Mouse (Mus musculus): ENCODE results near the gene Jph2. TPM values are rescaled to one million over a fixed set of nuclear protein-coding genes. Genes with fewer than 3 reads are reported as not detected.
A peak's percentile ranks its signal among the peaks of the same experiment; 100 is the strongest.

The Jph2 gene
- 1.5 TPM in 2 replicates for polyA plus RNA-seq (2016; fragmentation: Nextera tagmentation; extraction: Ambion mirVana)

- no peak within 1 kb of the TSS for H3K27ac ChIP-seq
- 4% methylated on average over 10 of the region's 10 CpGs for WGBS
These were observed at the start of gene Jph2 for GRCm38 (mm10) chr2:163397905-163398304. Gene Jph2, minus strand, starts transcription at chr2:163397993.

GRCm38 (mm10) chr2:163447375-163447774 is 49.6 kb upstream of the Jph2 start:
- no peak for ATAC-seq (ENCODE audit: insufficient number of reproducible peaks, insufficient read depth, low FRiP score, low TSS enrichment)
- no peak overlapping the region for H3K4me2 ChIP-seq (replicated peaks)
- no peak overlapping the region for H3K27ac ChIP-seq
- 83% methylated on average over 12 of the region's 12 CpGs for WGBS
- H3K9ac ChIP-seq = no peak overlapping the region
- H3K36me3 ChIP-seq = no peaks in the 10 kb centered on the region
- H3K4me3 ChIP-seq = no peak overlapping the region
- H3K4me1 ChIP-seq = no peaks in the 10 kb centered on the region
- no peaks in the 10 kb centered on the region for H3K27me3 ChIP-seq
- no peaks in the 10 kb centered on the region for H3K9me3 ChIP-seq

More at GRCm38 (mm10) chr2:163397905-163398304, at the start of gene Jph2:
- Histone ChIP-seq H3K36me3 (no peaks in the 10 kb centered on the region), H3K4me2 (replicated peaks) (peak within 1 kb of the TSS; percentile 36), H3K9ac (peak within 1 kb of the TSS; percentile 34), H3K27me3 (no peaks in the 10 kb centered on the region), H3K4me3 (peak within 1 kb of the TSS; percentile 9), H3K4me1 (peaks cover 14% of the 10 kb centered on the region), H3K9me3 (no peaks in the 10 kb centered on the region)
- peak; percentile 47; the same call in 1 of the 2 replicates for ATAC-seq (ENCODE audit: insufficient number of reproducible peaks, insufficient read depth, low FRiP score, low TSS enrichment)

GRCm38 (mm10) chr2:163444017-163444416 is 46.2 kb upstream of the Jph2 start:
- no peak overlapping the region for H3K27ac ChIP-seq
- 69% methylated on average over 7 of the region's 7 CpGs for WGBS
- ATAC-seq (ENCODE audit: insufficient number of reproducible peaks, insufficient read depth, low FRiP score, low TSS enrichment) = no peak
- H3K4me3 ChIP-seq = no peak overlapping the region
- no peak overlapping the region for H3K9ac ChIP-seq
- H3K27me3 ChIP-seq = peaks cover 6% of the 10 kb centered on the region
- no peaks in the 10 kb centered on the region for H3K4me1 ChIP-seq
- no peak overlapping the region for H3K4me2 ChIP-seq (replicated peaks)
- no peaks in the 10 kb centered on the region for H3K9me3 ChIP-seq
- no peaks in the 10 kb centered on the region for H3K36me3 ChIP-seq

GRCm38 (mm10) chr2:163443543-163443942 is 45.8 kb upstream of the Jph2 start:
- no peak for ATAC-seq (ENCODE audit: insufficient number of reproducible peaks, insufficient read depth, low FRiP score, low TSS enrichment)
- no peak overlapping the region for H3K4me2 ChIP-seq (replicated peaks)
- H3K9ac ChIP-seq = no peak overlapping the region
- no peaks in the 10 kb centered on the region for H3K36me3 ChIP-seq
- peaks cover 10% of the 10 kb centered on the region for H3K27me3 ChIP-seq
- peaks cover 1% of the 10 kb centered on the region; the same call in 1 of the 2 replicates for H3K4me1 ChIP-seq
- H3K4me3 ChIP-seq = no peak overlapping the region
- 70% methylated on average over 6 of the region's 6 CpGs for WGBS
- H3K9me3 ChIP-seq = no peaks in the 10 kb centered on the region
- H3K27ac ChIP-seq = no peak overlapping the region

- no peak overlapping the region for H3K27ac ChIP-seq
- H3K27me3 ChIP-seq = peaks cover 21% of the 10 kb centered on the region
- peaks cover 9% of the 10 kb centered on the region; the same call in 1 of the 2 replicates for H3K4me1 ChIP-seq
- WGBS = 60% methylated on average over 1 of the region's 1 CpGs
- no peak for ATAC-seq (ENCODE audit: insufficient number of reproducible peaks, insufficient read depth, low FRiP score, low TSS enrichment)
- no peak overlapping the region for H3K4me3 ChIP-seq
- H3K9me3 ChIP-seq = no peaks in the 10 kb centered on the region
- H3K36me3 ChIP-seq = no peaks in the 10 kb centered on the region
- no peak overlapping the region for H3K9ac ChIP-seq
- peak overlapping the region; percentile 52; the same call in 1 of the 2 replicates for H3K4me2 ChIP-seq (replicated peaks)
These were observed 41.7 kb upstream of the Jph2 start for GRCm38 (mm10) chr2:163439488-163439887.

GRCm38 (mm10) chr2:163438619-163439451 is 41.0 kb upstream of the Jph2 start:
- Histone ChIP-seq H3K27ac (no peak overlapping the region), H3K4me2 (replicated peaks) (peak overlapping the region; percentile 52), H3K4me3 (peak overlapping the region; percentile 35), H3K9ac (no peak overlapping the region; the same call in 1 of the 2 replicates), H3K36me3 (no peaks in the 10 kb centered on the region), H3K4me1 (peaks cover 9% of the 10 kb centered on the region; the same call in 1 of the 2 replicates), H3K9me3 (no peaks in the 10 kb centered on the region), H3K27me3 (peaks cover 21% of the 10 kb centered on the region)
- 1% methylated on average over 30 of the region's 30 CpGs for WGBS
- ATAC-seq (ENCODE audit: insufficient number of reproducible peaks, insufficient read depth, low FRiP score, low TSS enrichment) = no peak; the same call in 1 of the 2 replicates

GRCm38 (mm10) chr2:163438246-163438618 is 40.4 kb upstream of the Jph2 start, which contains the start of gene Gdap1l1:
Gene Gdap1l1, plus strand, starts transcription at chr2:163438476.
- Histone ChIP-seq H3K9ac (no peak within 1 kb of the TSS; the same call in 1 of the 2 replicates), H3K4me1 (peaks cover 9% of the 10 kb centered on the region; the same call in 1 of the 2 replicates), H3K9me3 (no peaks in the 10 kb centered on the region), H3K36me3 (no peaks in the 10 kb centered on the region), H3K27me3 (peaks cover 21% of the 10 kb centered on the region), H3K4me2 (replicated peaks) (peak within 1 kb of the TSS; percentile 52), H3K4me3 (peak within 1 kb of the TSS; percentile 35), H3K27ac (no peak within 1 kb of the TSS)
- ATAC-seq (ENCODE audit: insufficient number of reproducible peaks, insufficient read depth, low FRiP score, low TSS enrichment) = no peak
- WGBS = 1% methylated on average over 17 of the region's 18 CpGs

GRCm38 (mm10) chr2:163437800-163438199 is 40.0 kb upstream of the Jph2 start:
- no peak for ATAC-seq (ENCODE audit: insufficient number of reproducible peaks, insufficient read depth, low FRiP score, low TSS enrichment)
- no peak overlapping the region for H3K9ac ChIP-seq
- peak overlapping the region; percentile 35; the same call in 1 of the 2 replicates for H3K4me3 ChIP-seq
- WGBS = 45% methylated on average over 4 of the region's 4 CpGs
- H3K27ac ChIP-seq = no peak overlapping the region
- H3K9me3 ChIP-seq = no peaks in the 10 kb centered on the region
- peaks cover 21% of the 10 kb centered on the region for H3K27me3 ChIP-seq
- no peaks in the 10 kb centered on the region for H3K36me3 ChIP-seq
- peaks cover 9% of the 10 kb centered on the region; the same call in 1 of the 2 replicates for H3K4me1 ChIP-seq
- peak overlapping the region; percentile 52; the same call in 1 of the 2 replicates for H3K4me2 ChIP-seq (replicated peaks)

GRCm38 (mm10) chr2:163433971-163434370 is 36.2 kb upstream of the Jph2 start:
- Histone ChIP-seq H3K36me3 (no peaks in the 10 kb centered on the region), H3K4me3 (no peak overlapping the region), H3K4me1 (peaks cover 9% of the 10 kb centered on the region; the same call in 1 of the 2 replicates), H3K9ac (no peak overlapping the region), H3K9me3 (no peaks in the 10 kb centered on the region), H3K27me3 (peaks cover 15% of the 10 kb centered on the region), H3K27ac (no peak overlapping the region), H3K4me2 (replicated peaks) (no peak overlapping the region)
- no peak for ATAC-seq (ENCODE audit: insufficient number of reproducible peaks, insufficient read depth, low FRiP score, low TSS enrichment)
- 19% methylated on average over 4 of the region's 4 CpGs for WGBS

GRCm38 (mm10) chr2:163431289-163431688 is 33.5 kb upstream of the Jph2 start:
- Histone ChIP-seq H3K9me3 (no peaks in the 10 kb centered on the region), H3K4me3 (no peak overlapping the region), H3K9ac (no peak overlapping the region), H3K27ac (no peak overlapping the region), H3K27me3 (no peaks in the 10 kb centered on the region), H3K4me1 (no peaks in the 10 kb centered on the region), H3K4me2 (replicated peaks) (no peak overlapping the region), H3K36me3 (no peaks in the 10 kb centered on the region)
- ATAC-seq (ENCODE audit: insufficient number of reproducible peaks, insufficient read depth, low FRiP score, low TSS enrichment) = no peak
- 85% methylated on average over 9 of the region's 9 CpGs for WGBS

GRCm38 (mm10) chr2:163428346-163429011 is 30.7 kb upstream of the Jph2 start:
- WGBS = 55% methylated on average over 4 of the region's 4 CpGs
- no peak overlapping the region for H3K4me3 ChIP-seq
- no peak for ATAC-seq (ENCODE audit: insufficient number of reproducible peaks, insufficient read depth, low FRiP score, low TSS enrichment)
- no peaks in the 10 kb centered on the region for H3K4me1 ChIP-seq
- no peak overlapping the region for H3K4me2 ChIP-seq (replicated peaks)
- H3K27ac ChIP-seq = no peak overlapping the region
- H3K9ac ChIP-seq = no peak overlapping the region
- H3K9me3 ChIP-seq = no peaks in the 10 kb centered on the region
- H3K36me3 ChIP-seq = no peaks in the 10 kb centered on the region
- H3K27me3 ChIP-seq = no peaks in the 10 kb centered on the region

Measured in embryonic facial prominence, embryonic 12.5 days (tissue).